Mouse (Mus musculus): ENCODE data around the gene Tmem131l.

The Tmem131l gene

DNA sequence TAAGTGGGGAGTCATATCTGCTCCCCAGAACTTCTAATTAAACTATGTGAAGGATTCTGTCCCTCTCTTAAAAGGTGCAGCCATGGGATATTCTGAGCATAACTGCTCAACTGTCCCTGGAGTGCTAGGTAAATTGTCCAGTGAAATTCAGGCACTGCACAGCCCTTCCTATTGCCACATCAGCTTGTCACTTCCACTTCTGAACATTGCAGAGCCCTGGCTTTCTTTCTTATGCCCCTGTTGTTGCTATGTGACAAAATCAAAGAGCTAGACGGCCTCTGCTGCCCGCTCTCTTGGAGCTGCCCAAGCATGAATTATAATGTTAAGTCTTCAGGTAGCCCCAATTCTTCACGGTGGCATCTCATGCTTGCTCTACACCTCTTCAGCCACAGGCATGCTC, 180.9 kb downstream of the Tmem131l start:
- DNase-seq: no peak

DNA sequence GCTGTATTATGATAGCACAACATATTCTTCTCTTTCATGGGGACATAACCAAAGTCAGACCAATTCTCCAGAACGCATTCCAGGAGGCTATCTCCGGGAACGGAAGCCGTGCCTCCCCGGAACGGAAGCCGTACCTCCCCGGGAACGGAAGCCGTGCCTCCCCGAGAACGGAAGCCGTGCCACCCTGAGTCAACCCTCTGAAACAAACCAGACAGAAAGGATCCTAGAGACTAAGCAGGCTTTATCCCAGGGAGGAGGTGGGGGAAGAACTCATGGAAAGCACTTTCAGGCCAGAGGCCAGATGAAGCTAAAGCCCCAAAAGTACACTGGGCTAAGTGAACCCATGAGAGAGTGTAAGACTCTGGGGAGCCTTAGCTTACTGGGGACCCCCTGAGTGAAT, 182.4 kb downstream of the Tmem131l start:
- no peak for DNase-seq

DNA sequence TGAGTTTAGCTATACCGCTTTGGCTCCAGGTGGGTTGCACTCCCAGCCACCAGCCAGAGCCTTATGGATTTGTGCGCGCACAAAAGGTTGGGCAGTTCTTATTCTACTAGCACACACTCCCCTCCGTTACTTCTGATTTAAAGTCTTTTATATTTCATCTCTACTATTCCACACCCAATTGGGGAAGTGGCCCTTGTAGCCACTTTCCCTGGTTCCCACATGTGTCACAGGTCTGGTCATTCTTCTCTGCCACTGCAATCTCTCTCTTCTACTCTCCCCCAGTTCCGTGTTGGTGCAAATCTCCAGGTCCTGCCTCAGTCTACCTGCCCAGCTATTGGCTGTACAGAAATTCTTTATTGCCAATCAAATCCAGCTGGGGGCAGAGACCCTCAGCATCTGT, 184.3 kb downstream of the Tmem131l start:
- DNase-seq: no peak

DNA sequence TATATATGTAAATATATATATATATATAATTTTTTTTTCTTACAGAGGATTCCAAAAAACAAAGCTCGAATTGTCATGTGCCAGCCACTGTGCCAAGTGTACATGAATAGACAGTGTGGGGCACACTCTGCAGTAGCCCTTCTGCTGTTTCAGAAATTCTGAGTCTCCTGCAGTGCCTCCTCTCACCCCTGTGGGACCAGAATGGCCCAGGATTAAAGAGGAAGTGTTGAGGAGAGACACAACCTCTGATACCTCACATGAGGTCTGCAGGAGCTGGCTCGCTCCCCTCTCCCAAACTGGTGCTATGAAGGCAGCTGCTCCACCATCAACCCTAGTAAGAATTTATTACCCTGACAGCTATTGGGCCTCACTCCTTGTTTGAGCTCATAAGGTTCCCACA, 190.6 kb downstream of the Tmem131l start:
- DNase-seq: no peak

All from cerebellum, postnatal 10 days (tissue).